Mouse (Mus musculus) layer of hippocampus, adult 2 months (tissue): ENCODE data around the gene Gm17482. TPM values are rescaled to one million over a fixed set of nuclear protein-coding genes. Genes with fewer than 3 reads are reported as not detected.

Experiments used
- DNase-seq, 2 experiments: peaks; one replicate each; pipeline ENCODE4 v3.0.0; 2022; ENCODE audit warnings: low spot score in 2 of 2
- H3K27ac ChIP-seq: fragments of 200-600 bp; 2 replicates; pipeline ENCODE4 v1.8.1; 2022
- H3K4me3 ChIP-seq: fragments of 200-600 bp; 2 replicates; pipeline ENCODE4 v1.8.1; 2022; ENCODE audit warnings: mild to moderate bottlenecking
- CTCF ChIP-seq: fragments of 200-600 bp; conservative IDR thresholded peaks from 2 replicates; pipeline ENCODE4 v1.8.1; 2022; ENCODE audit warnings: antibody characterized with exemption, mild to moderate bottlenecking, moderate library complexity
- total RNA-seq, 2 experiments: library from RNA; stranded (reverse); gene quantifications; 2 replicates each; pipeline ENCODE4 v1.2.3; 2021

Gene Gm17482
- total RNA-seq, 2 experiments from 2014 or later = not detected

GRCm38 (mm10) chr6:115286441-115286840, 59.3 kb downstream of the Gm17482 start:
- no peak overlapping the region for H3K27ac ChIP-seq
- DNase-seq = peak in 1 of 2 experiments; percentile 57
- TF ChIP-seq CTCF = no peak
- no peak overlapping the region for H3K4me3 ChIP-seq

- DNase-seq = no peak
- no peak for TF ChIP-seq CTCF
- Histone ChIP-seq H3K4me3 (no peak overlapping the region), H3K27ac (no peak overlapping the region)
These were observed 61.1 kb downstream of the Gm17482 start for GRCm38 (mm10) chr6:115288223-115288622.

- DNase-seq = no peak
- Histone ChIP-seq H3K4me3 (no peak overlapping the region), H3K27ac (no peak overlapping the region)
- TF ChIP-seq CTCF = no peak
These were observed 63.4 kb downstream of the Gm17482 start for GRCm38 (mm10) chr6:115290561-115290960.

GRCm38 (mm10) chr6:115291068-115291467, 63.9 kb downstream of the Gm17482 start:
- Histone ChIP-seq H3K4me3 (no peak overlapping the region), H3K27ac (no peak overlapping the region; the same call in 1 of the 2 replicates)
- DNase-seq = no peak
- TF ChIP-seq CTCF = no peak

- Histone ChIP-seq H3K4me3 (no peak overlapping the region), H3K27ac (peak overlapping the region; percentile 65; the same call in 1 of the 2 replicates)
- no peak for TF ChIP-seq CTCF
- no peak for DNase-seq
These were observed 64.7 kb downstream of the Gm17482 start for GRCm38 (mm10) chr6:115291823-115292222.

GRCm38 (mm10) chr6:115292621-115293020, 65.5 kb downstream of the Gm17482 start:
- Histone ChIP-seq H3K4me3 (no peak overlapping the region), H3K27ac (peak overlapping the region; percentile 65; the same call in 1 of the 2 replicates)
- DNase-seq = peak in 1 of 2 experiments; percentile 60
- TF ChIP-seq CTCF = no peak

GRCm38 (mm10) chr6:115293877-115294276, 66.7 kb downstream of the Gm17482 start:
- no peak overlapping the region for H3K4me3 ChIP-seq
- TF ChIP-seq CTCF = no peak
- no peak for DNase-seq
- H3K27ac ChIP-seq = no peak overlapping the region

GRCm38 (mm10) chr6:115307134-115307533, 80.0 kb downstream of the Gm17482 start:
- H3K27ac ChIP-seq = no peak overlapping the region
- H3K4me3 ChIP-seq = no peak overlapping the region
- TF ChIP-seq CTCF = no peak
- no peak for DNase-seq

Other genes with a start within 250 kb of the Gm17482 start
- gene Tamm41, start 189.5 kb upstream of the Gm17482 start, total RNA-seq = 10 to 100 TPM; 18.6 to 20.9 TPM
- 100 to 1,000 TPM; 564 to 608 TPM for gene Syn2, start 92.4 kb upstream of the Gm17482 start, total RNA-seq
- gene Timp4, start 24.9 kb downstream of the Gm17482 start, total RNA-seq = 10 to 100 TPM; 19.4 to 22.6 TPM
- 1 to 10 TPM; 2.8 to 3.0 TPM for gene Pparg, start 133.6 kb downstream of the Gm17482 start, total RNA-seq